Mouse (Mus musculus): Measurements from ENCODE around the gene Mrm3. TPM values are rescaled to one million over a fixed set of nuclear protein-coding genes. Genes with fewer than 3 reads are reported as not detected.
A peak's percentile ranks its signal among the peaks of the same experiment; 100 is the strongest.

Mrm3 gene
- polyA plus RNA-seq, 1 experiment: 2.7 TPM

GRCm38 (mm10) chr11:76247239-76247638 is 3.7 kb downstream of the Mrm3 start:
- TF ChIP-seq POLR2A (IDR thresholded peaks at IDR 0.05; ENCODE audit: low read depth, low read length) (no peak), CTCF (IDR thresholded peaks at IDR 0.05; ENCODE audit: extremely low read depth, insufficient read depth, insufficient read length, insufficient replicate concordance) (no peak)
- Histone ChIP-seq H3K27me3 (ENCODE audit: control insufficient read depth, insufficient read depth, low read length) (no peaks in the 10 kb centered on the region), H3K4me1 (ENCODE audit: control insufficient read depth, insufficient read depth, insufficient read length) (peaks cover 3% of the 10 kb centered on the region; the same call in 1 of the 2 replicates), H3K36me3 (ENCODE audit: control insufficient read depth, insufficient read depth, low read length) (peaks cover 6% of the 10 kb centered on the region), H3K27ac (ENCODE audit: insufficient read depth, low read length) (no peak overlapping the region), H3K4me3 (ENCODE audit: extremely low read depth, insufficient read depth, insufficient read length) (no peak overlapping the region)
- no peak for DNase-seq (ENCODE audit: low read depth in 1 of 2, low spot score in 2 of 2)
- 95% methylated on average over 2 of the region's 2 CpGs for WGBS

DNA sequence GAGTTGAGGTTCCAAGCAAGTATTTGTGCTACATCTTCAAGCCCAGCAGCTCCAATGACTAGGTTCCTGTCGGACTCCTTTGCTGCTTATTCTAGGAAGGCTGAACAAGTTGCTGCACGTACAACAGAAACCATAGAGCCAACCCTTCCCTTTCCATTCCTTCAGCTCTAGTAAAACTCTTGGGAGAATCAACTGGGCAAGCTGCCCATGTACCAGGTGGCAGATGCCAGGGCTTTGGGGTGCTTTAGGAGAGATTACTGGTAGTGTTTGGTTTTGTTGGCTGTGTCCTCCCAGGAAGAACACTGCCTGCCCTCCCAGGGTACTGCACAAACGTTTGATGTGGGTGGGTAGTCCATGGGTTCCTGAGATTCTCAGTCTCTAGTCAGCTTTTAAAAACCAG is 8.5 kb downstream of the Mrm3 start:
- WGBS: 80% methylated on average over 3 of the region's 3 CpGs
- Histone ChIP-seq H3K4me3 (ENCODE audit: extremely low read depth, insufficient read depth, insufficient read length) (no peak overlapping the region), H3K27me3 (ENCODE audit: control insufficient read depth, insufficient read depth, low read length) (no peaks in the 10 kb centered on the region), H3K27ac (ENCODE audit: insufficient read depth, low read length) (no peak overlapping the region), H3K4me1 (ENCODE audit: control insufficient read depth, insufficient read depth, insufficient read length) (no peaks in the 10 kb centered on the region), H3K36me3 (ENCODE audit: control insufficient read depth, insufficient read depth, low read length) (peaks cover 6% of the 10 kb centered on the region)
- TF ChIP-seq POLR2A (IDR thresholded peaks at IDR 0.05; ENCODE audit: low read depth, low read length) (no peak), CTCF (IDR thresholded peaks at IDR 0.05; ENCODE audit: extremely low read depth, insufficient read depth, insufficient read length, insufficient replicate concordance) (no peak)
- no peak for DNase-seq (ENCODE audit: low read depth in 1 of 2, low spot score in 2 of 2)

- TF ChIP-seq CTCF (IDR thresholded peaks at IDR 0.05; ENCODE audit: extremely low read depth, insufficient read depth, insufficient read length, insufficient replicate concordance) (peak; percentile 91; the same call in 1 of the 2 replicates), POLR2A (IDR thresholded peaks at IDR 0.05; ENCODE audit: low read depth, low read length) (no peak)
- Histone ChIP-seq H3K36me3 (ENCODE audit: control insufficient read depth, insufficient read depth, low read length) (peaks cover 5% of the 10 kb centered on the region; the same call in 1 of the 2 replicates), H3K4me3 (ENCODE audit: extremely low read depth, insufficient read depth, insufficient read length) (no peak overlapping the region), H3K27me3 (ENCODE audit: control insufficient read depth, insufficient read depth, low read length) (no peaks in the 10 kb centered on the region), H3K27ac (ENCODE audit: insufficient read depth, low read length) (no peak overlapping the region), H3K4me1 (ENCODE audit: control insufficient read depth, insufficient read depth, insufficient read length) (no peaks in the 10 kb centered on the region)
- WGBS: 71% methylated on average over 5 of the region's 5 CpGs
- peak; percentile 53 to 81 for DNase-seq (ENCODE audit: low read depth in 1 of 2, low spot score in 2 of 2)
Observed at GRCm38 (mm10) chr11:76253145-76253917, 9.8 kb downstream of the Mrm3 start.

DNA sequence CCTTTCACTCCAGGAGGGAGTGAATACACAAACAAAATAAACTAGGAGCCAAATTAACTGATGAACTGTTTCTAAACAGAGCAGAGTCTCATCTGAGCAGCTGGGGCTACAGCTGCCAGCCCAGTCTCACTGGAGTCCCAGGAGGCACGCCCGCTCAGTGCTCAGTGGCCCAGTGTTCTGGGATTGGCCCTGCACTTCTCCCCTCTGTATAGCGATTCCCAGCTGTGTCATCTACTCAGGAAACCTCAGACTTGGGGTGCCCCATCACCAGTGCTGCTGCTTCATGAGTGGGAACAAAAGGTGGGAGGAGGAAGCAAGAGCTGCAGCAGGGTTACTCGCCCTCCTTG is 10.4 kb downstream of the Mrm3 start:
- no peak overlapping the region for H3K4me3 ChIP-seq (ENCODE audit: extremely low read depth, insufficient read depth, insufficient read length)
- H3K36me3 ChIP-seq (ENCODE audit: control insufficient read depth, insufficient read depth, low read length): peaks cover 1% of the 10 kb centered on the region; the same call in 1 of the 2 replicates
- no peak for TF ChIP-seq CTCF (IDR thresholded peaks at IDR 0.05; ENCODE audit: extremely low read depth, insufficient read depth, insufficient read length, insufficient replicate concordance)
- H3K27me3 ChIP-seq (ENCODE audit: control insufficient read depth, insufficient read depth, low read length): no peaks in the 10 kb centered on the region
- H3K4me1 ChIP-seq (ENCODE audit: control insufficient read depth, insufficient read depth, insufficient read length): no peaks in the 10 kb centered on the region
- 95% methylated on average over 4 of the region's 4 CpGs for WGBS
- H3K27ac ChIP-seq (ENCODE audit: insufficient read depth, low read length): no peak overlapping the region
- DNase-seq (ENCODE audit: low read depth in 1 of 2, low spot score in 2 of 2): no peak

GRCm38 (mm10) chr11:76255431-76256001 is 12.0 kb downstream of the Mrm3 start:
- Histone ChIP-seq H3K36me3 (ENCODE audit: control insufficient read depth, insufficient read depth, low read length) (peaks cover 1% of the 10 kb centered on the region; the same call in 1 of the 2 replicates), H3K27me3 (ENCODE audit: control insufficient read depth, insufficient read depth, low read length) (no peaks in the 10 kb centered on the region), H3K4me1 (ENCODE audit: control insufficient read depth, insufficient read depth, insufficient read length) (no peaks in the 10 kb centered on the region), H3K4me3 (ENCODE audit: extremely low read depth, insufficient read depth, insufficient read length) (no peak overlapping the region), H3K27ac (ENCODE audit: insufficient read depth, low read length) (peak overlapping the region; percentile 30; the same call in 1 of the 2 replicates)
- DNase-seq (ENCODE audit: low read depth in 1 of 2, low spot score in 2 of 2): no peak
- TF ChIP-seq CTCF (IDR thresholded peaks at IDR 0.05; ENCODE audit: extremely low read depth, insufficient read depth, insufficient read length, insufficient replicate concordance): no peak
- TF ChIP-seq POLR2A (IDR thresholded peaks at IDR 0.05; ENCODE audit: low read depth, low read length): no peak
- WGBS: 84% methylated on average over 4 of the region's 4 CpGs

DNA sequence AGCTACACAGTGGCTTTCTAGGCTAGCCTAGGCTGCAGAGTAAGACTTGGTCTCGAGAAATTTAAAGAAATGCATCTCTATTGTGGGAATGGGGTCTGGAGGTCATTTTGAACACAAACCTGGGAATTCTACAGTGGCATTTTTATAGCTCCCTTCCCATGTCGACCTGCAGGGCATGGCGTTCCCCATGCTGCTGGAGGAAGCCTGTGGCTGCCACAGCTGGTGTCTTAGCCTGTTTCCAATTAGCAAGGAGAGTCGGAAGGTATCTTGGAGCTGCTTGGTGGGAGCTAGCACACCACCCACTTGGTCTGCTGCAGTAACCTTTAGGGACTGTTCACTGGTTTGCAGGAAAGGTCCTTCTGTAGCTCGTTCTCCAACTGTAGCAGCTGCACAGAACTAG is 12.6 kb downstream of the Mrm3 start:
- WGBS: 69% methylated on average over 5 of the region's 5 CpGs
- no peak overlapping the region for H3K27ac ChIP-seq (ENCODE audit: insufficient read depth, low read length)
- no peaks in the 10 kb centered on the region for H3K27me3 ChIP-seq (ENCODE audit: control insufficient read depth, insufficient read depth, low read length)
- DNase-seq (ENCODE audit: low read depth in 1 of 2, low spot score in 2 of 2): no peak
- H3K4me1 ChIP-seq (ENCODE audit: control insufficient read depth, insufficient read depth, insufficient read length): no peaks in the 10 kb centered on the region; the same call in 1 of the 2 replicates
- TF ChIP-seq CTCF (IDR thresholded peaks at IDR 0.05; ENCODE audit: extremely low read depth, insufficient read depth, insufficient read length, insufficient replicate concordance): no peak
- TF ChIP-seq POLR2A (IDR thresholded peaks at IDR 0.05; ENCODE audit: low read depth, low read length): no peak
- H3K36me3 ChIP-seq (ENCODE audit: control insufficient read depth, insufficient read depth, low read length): no peaks in the 10 kb centered on the region; the same call in 1 of the 2 replicates
- no peak overlapping the region for H3K4me3 ChIP-seq (ENCODE audit: extremely low read depth, insufficient read depth, insufficient read length)

DNA sequence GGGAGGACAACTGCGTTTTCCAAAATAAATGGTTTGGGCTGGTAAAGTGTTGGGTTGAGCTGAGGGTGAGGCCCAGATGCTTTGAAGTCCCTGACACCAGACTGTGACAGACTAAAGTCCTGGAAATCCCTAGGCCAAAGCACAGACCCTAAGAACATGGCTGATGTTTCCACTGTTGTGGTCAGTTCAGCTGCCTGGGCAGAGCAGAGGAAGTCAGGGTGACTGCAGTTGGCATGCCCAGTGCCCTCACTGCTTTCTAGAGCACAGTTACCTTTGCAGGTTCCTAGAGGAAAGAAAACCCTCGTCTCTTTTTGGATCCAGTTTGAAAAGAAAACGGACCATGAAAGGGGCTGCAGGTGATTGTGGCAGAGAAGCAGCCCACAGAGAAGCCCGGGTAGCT is 13.9 kb downstream of the Mrm3 start:
- no peak for TF ChIP-seq CTCF (IDR thresholded peaks at IDR 0.05; ENCODE audit: extremely low read depth, insufficient read depth, insufficient read length, insufficient replicate concordance)
- no peak for TF ChIP-seq POLR2A (IDR thresholded peaks at IDR 0.05; ENCODE audit: low read depth, low read length)
- no peak for DNase-seq (ENCODE audit: low read depth in 1 of 2, low spot score in 2 of 2)
- Histone ChIP-seq H3K4me3 (ENCODE audit: extremely low read depth, insufficient read depth, insufficient read length) (no peak overlapping the region), H3K27me3 (ENCODE audit: control insufficient read depth, insufficient read depth, low read length) (no peaks in the 10 kb centered on the region), H3K27ac (ENCODE audit: insufficient read depth, low read length) (no peak overlapping the region), H3K4me1 (ENCODE audit: control insufficient read depth, insufficient read depth, insufficient read length) (peaks cover 4% of the 10 kb centered on the region; the same call in 1 of the 2 replicates), H3K36me3 (ENCODE audit: control insufficient read depth, insufficient read depth, low read length) (no peaks in the 10 kb centered on the region)
- WGBS: 85% methylated on average over 4 of the region's 4 CpGs

Data from spleen, adult 2 months (tissue).